Mouse (Mus musculus) C2C12 (cell line): Measurements from ENCODE around the gene Atp6v0a4.

Source experiments
- CTCF ChIP-seq: IDR thresholded peaks from one replicate; pipeline ENCODE4 v1.5.1; 2011; ENCODE audit not compliant: control insufficient read depth, insufficient read depth, insufficient read length
- MAX ChIP-seq: IDR thresholded peaks from one replicate; pipeline ENCODE4 v1.6.1; 2011; ENCODE audit warnings: mild to moderate bottlenecking, control low read depth
- MYOD1 ChIP-seq: IDR thresholded peaks from one replicate; pipeline ENCODE4 v1.6.1; 2011; ENCODE audit warnings: low read depth; ENCODE audit not compliant: control insufficient read depth, insufficient read length
- MYOG ChIP-seq: IDR thresholded peaks from one replicate; pipeline ENCODE4 v1.6.1; 2011; ENCODE audit not compliant: control insufficient read depth, insufficient read length; ENCODE audit errors: extremely low read depth
- USF1 ChIP-seq: IDR thresholded peaks from one replicate; pipeline ENCODE4 v1.6.1; 2011; ENCODE audit warnings: low read depth, mild to moderate bottlenecking, control low read depth, moderate library complexity

- TF ChIP-seq CTCF (no peak), USF1 (no peak), MYOG (no peak), MAX (no peak), MYOD1 (no peak)
Measured at GRCm38 (mm10) chr6:38109871-38110270, 14.5 kb downstream of the Atp6v0a4 start.
